Mouse (Mus musculus): Measurements from ENCODE around the gene Podn.

Podn gene

GRCm38 (mm10) chr4:107971162-107971561 is 125.1 kb downstream of the Podn start:
- in situ Hi-C loops (cut with MboI; ENCODE audit: low sequenced_read_pairs): no loop called here

- in situ Hi-C loops (cut with MboI; ENCODE audit: low sequenced_read_pairs): no loop called here
These were observed 126.5 kb downstream of the Podn start for GRCm38 (mm10) chr4:107969781-107970180.

GRCm38 (mm10) chr4:107967966-107968682 is 128.1 kb downstream of the Podn start, which contains the start of gene Slc1a7:
Gene Slc1a7 (plus strand): TSS chr4:107968332.
- in situ Hi-C loops (cut with MboI; ENCODE audit: low sequenced_read_pairs): no loop called here

GRCm38 (mm10) chr4:107966416-107967109 is 129.7 kb downstream of the Podn start:
- in situ Hi-C loops (cut with MboI; ENCODE audit: low sequenced_read_pairs): no loop called here
